Mouse (Mus musculus) neural tube, embryonic 11.5 days (tissue): ENCODE results near the gene Ccdc47. TPM values are rescaled to one million over a fixed set of nuclear protein-coding genes. Genes with fewer than 3 reads are reported as not detected.

ENCODE experiments used
- ATAC-seq: fragments of 200-750 bp; cut with Nextera tagmentation; 2 replicates; pipeline ENCODE4 v1.8.0; 2017; ENCODE audit warnings: moderate number of reproducible peaks, mild to moderate bottlenecking, moderate TSS enrichment, moderate library complexity; ENCODE audit not compliant: insufficient read depth, low FRiP score, low TSS enrichment
- DNase-seq: peaks from one replicate; pipeline ENCODE4 v3.0.0-alpha.2; 2015; ENCODE audit warnings: low spot score
- H3K27ac ChIP-seq: fragments of 300-500 bp; sonication (generic); 2 replicates; pipeline ENCODE4 v1.5.1; 2014; ENCODE audit warnings: low read depth, mild to moderate bottlenecking, low read length
- H3K27me3 ChIP-seq: fragments of 300-500 bp; sonication (generic); 2 replicates; pipeline ENCODE4 v1.6.1; 2014; ENCODE audit warnings: mild to moderate bottlenecking, low read length, mixed read lengths; ENCODE audit not compliant: control insufficient read depth, insufficient read depth
- H3K36me3 ChIP-seq: fragments of 300-500 bp; sonication (generic); 2 replicates; pipeline ENCODE4 v1.6.1; 2014; ENCODE audit warnings: mild to moderate bottlenecking, low read length, moderate library complexity, mixed read lengths; ENCODE audit not compliant: control insufficient read depth, insufficient read depth
- H3K4me1 ChIP-seq: fragments of 300-500 bp; sonication (generic); 2 replicates; pipeline ENCODE4 v1.6.1; 2014; ENCODE audit warnings: low read length, mixed read lengths; ENCODE audit not compliant: control insufficient read depth, insufficient read depth
- H3K4me2 ChIP-seq: fragments of 300-500 bp; sonication (generic); 2 replicates; pipeline ENCODE4 v1.6.1; 2014; ENCODE audit warnings: low read depth, mild to moderate bottlenecking, moderate library complexity
- H3K4me3 ChIP-seq: fragments of 300-500 bp; sonication (generic); 2 replicates; pipeline ENCODE4 v1.5.1; 2014; ENCODE audit warnings: low read depth, low read length
- H3K9ac ChIP-seq: fragments of 300-500 bp; sonication (generic); 2 replicates; pipeline ENCODE4 v1.6.1; 2014; ENCODE audit warnings: mild to moderate bottlenecking, low read length
- H3K9me3 ChIP-seq: fragments of 300-500 bp; sonication (generic); 2 replicates; pipeline ENCODE4 v1.6.1; 2016; ENCODE audit warnings: low read length; ENCODE audit not compliant: control insufficient read depth
- WGBS: fragments of 180-500 bp; shearing (Covaris S2); extraction: QIAGEN DNeasy Blood & Tissue Kit; methylation state at CpG from one replicate; pipeline ENCODE4 v1.1.7; 2014; 5-methylcytosine and 5-hydroxymethylcytosine counted together
- polyA plus RNA-seq: library from polyadenylated mRNA; unstranded; fragments of >200 nt; fragmentation: Nextera tagmentation; extraction: Ambion mirVana; gene quantifications from 2 replicates; pipeline ENCODE4 v1.2.1, GENCODE M21; 2014

The Ccdc47 gene
- polyA plus RNA-seq, 1 experiment from 2014 or later, result 73.4 TPM

- DNase-seq (peak; percentile 99), ATAC-seq (peak; percentile 93)
- Histone ChIP-seq H3K4me2 (peak overlapping the region; percentile 47), H3K4me1 (0 out of 2 replicates have a peak, but pooled peaks cover 4% of the 10 kb centered on the region), H3K9ac (peak overlapping the region; percentile 64), H3K27me3 (no peaks in the 10 kb centered on the region), H3K36me3 (peaks cover 5% of the 10 kb centered on the region), H3K4me3 (peak overlapping the region; percentile 52), H3K27ac (peak overlapping the region; percentile 39), H3K9me3 (no peaks in the 10 kb centered on the region)
- WGBS, result under 1% methylated on average over 43 of the region's 44 CpGs
These were observed 22.6 kb downstream of the Ccdc47 start for GRCm38 (mm10) chr11:106193371-106194154.

- ATAC-seq (peak; percentile 20; the same call in 1 of the 2 replicates), DNase-seq (no peak)
- H3K27ac ChIP-seq, result no peak overlapping the region; the same call in 1 of the 2 replicates
- H3K27me3 ChIP-seq, result no peaks in the 10 kb centered on the region
- WGBS, result 14% methylated on average over 19 of the region's 19 CpGs
- H3K4me1 ChIP-seq, result 0 out of 2 replicates have a peak, but pooled peaks cover 4% of the 10 kb centered on the region
- no peaks in the 10 kb centered on the region for H3K36me3 ChIP-seq
- H3K9ac ChIP-seq, result peak overlapping the region; percentile 49
- peak overlapping the region; percentile 52 for H3K4me3 ChIP-seq
- peak overlapping the region; percentile 47 for H3K4me2 ChIP-seq
- H3K9me3 ChIP-seq, result no peaks in the 10 kb centered on the region
These were observed 23.3 kb downstream of the Ccdc47 start for GRCm38 (mm10) chr11:106192657-106193370.

- Histone ChIP-seq H3K4me3 (no peak overlapping the region; the same call in 1 of the 2 replicates), H3K4me2 (peak overlapping the region; percentile 47), H3K4me1 (0 out of 2 replicates have a peak, but pooled peaks cover 4% of the 10 kb centered on the region), H3K9ac (no peak overlapping the region), H3K27me3 (no peaks in the 10 kb centered on the region), H3K9me3 (no peaks in the 10 kb centered on the region), H3K27ac (no peak overlapping the region), H3K36me3 (no peaks in the 10 kb centered on the region)
- DNase-seq, result no peak
- ATAC-seq, result no peak
- 88% methylated on average over 5 of the region's 5 CpGs for WGBS
These were observed 23.9 kb downstream of the Ccdc47 start for GRCm38 (mm10) chr11:106192241-106192640.

DNA sequence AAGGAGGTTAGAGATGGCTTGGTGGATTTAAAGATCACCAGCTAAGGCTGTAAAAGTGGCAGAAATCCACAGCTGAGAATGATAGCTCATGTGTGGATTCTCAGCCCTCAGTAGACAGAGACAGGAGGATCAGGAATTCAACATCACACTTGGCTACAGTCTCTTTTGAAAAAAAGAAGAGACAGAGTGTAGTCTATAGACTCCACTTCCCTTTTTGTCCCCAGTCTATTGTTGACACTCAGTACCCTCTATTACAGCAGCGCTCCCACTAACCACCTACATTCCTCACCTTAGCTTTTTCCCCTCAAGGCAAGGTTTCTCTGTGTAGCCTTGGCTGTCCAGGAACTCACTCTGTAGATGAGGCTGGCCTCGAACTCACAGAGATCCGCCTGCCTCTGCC is 24.4 kb downstream of the Ccdc47 start:
- H3K4me2 ChIP-seq, result no peak overlapping the region
- H3K4me1 ChIP-seq, result 0 out of 2 replicates have a peak, but pooled peaks cover 4% of the 10 kb centered on the region
- H3K4me3 ChIP-seq, result no peak overlapping the region
- no peak overlapping the region for H3K27ac ChIP-seq
- H3K9ac ChIP-seq, result no peak overlapping the region
- WGBS, result 88% methylated on average over 3 of the region's 3 CpGs
- no peak for ATAC-seq
- DNase-seq, result no peak
- no peaks in the 10 kb centered on the region for H3K36me3 ChIP-seq
- no peaks in the 10 kb centered on the region for H3K9me3 ChIP-seq
- H3K27me3 ChIP-seq, result no peaks in the 10 kb centered on the region

DNA sequence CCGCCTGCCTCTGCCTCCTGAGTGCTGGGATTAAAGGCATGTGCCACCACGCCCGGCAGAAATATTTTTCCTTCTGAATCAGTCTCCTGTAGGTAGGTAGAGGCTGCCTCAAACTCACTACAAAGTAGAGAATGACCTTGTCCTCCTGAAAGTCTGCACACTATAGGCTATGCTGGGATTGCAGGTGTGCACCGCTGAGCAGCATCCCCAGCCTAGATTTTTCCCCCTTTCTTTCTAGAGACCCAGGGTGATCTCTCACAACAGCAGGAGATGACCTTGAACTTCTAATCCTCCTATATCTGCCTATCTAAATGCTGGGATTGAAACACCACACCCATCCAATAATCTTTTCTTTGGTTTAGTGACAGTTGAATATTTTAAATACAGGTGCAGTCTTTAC is 28.8 kb downstream of the Ccdc47 start:
- H3K4me2 ChIP-seq, result no peak overlapping the region
- no peak overlapping the region for H3K27ac ChIP-seq
- no peaks in the 10 kb centered on the region for H3K27me3 ChIP-seq
- no peaks in the 10 kb centered on the region for H3K9me3 ChIP-seq
- no peaks in the 10 kb centered on the region for H3K36me3 ChIP-seq
- H3K4me3 ChIP-seq, result no peak overlapping the region
- ATAC-seq (no peak), DNase-seq (no peak)
- 92% methylated on average over 4 of the region's 4 CpGs for WGBS
- H3K9ac ChIP-seq, result no peak overlapping the region
- no peaks in the 10 kb centered on the region for H3K4me1 ChIP-seq

DNA sequence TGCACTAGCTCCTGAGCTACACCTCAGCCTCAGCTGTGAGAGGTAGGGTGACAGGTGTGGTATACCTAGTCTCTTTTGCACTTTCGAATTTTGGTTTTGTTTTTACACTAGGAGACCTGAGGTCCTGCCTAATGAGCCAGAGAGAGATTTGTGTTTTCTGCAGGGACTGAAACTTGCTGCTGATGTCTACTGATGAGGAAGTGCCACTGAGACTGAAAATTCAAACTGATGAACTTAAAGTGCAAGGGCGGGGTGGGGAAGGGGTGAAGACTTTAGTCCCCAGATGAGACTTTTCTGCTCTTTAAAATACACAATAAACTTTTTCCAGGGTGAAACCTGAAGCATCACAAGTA is 35.7 kb downstream of the Ccdc47 start:
- Histone ChIP-seq H3K4me3 (no peak overlapping the region), H3K4me1 (no peaks in the 10 kb centered on the region), H3K36me3 (no peaks in the 10 kb centered on the region), H3K27me3 (no peaks in the 10 kb centered on the region), H3K9me3 (no peaks in the 10 kb centered on the region), H3K9ac (no peak overlapping the region), H3K27ac (no peak overlapping the region), H3K4me2 (no peak overlapping the region)
- 89% methylated on average over 2 of the region's 2 CpGs for WGBS
- DNase-seq, result no peak
- ATAC-seq, result no peak

- H3K9ac ChIP-seq, result no peak overlapping the region
- H3K4me2 ChIP-seq, result no peak overlapping the region
- H3K9me3 ChIP-seq, result no peaks in the 10 kb centered on the region
- H3K27me3 ChIP-seq, result no peaks in the 10 kb centered on the region
- WGBS, result 81% methylated on average over 7 of the region's 7 CpGs
- H3K27ac ChIP-seq, result no peak overlapping the region
- no peaks in the 10 kb centered on the region for H3K36me3 ChIP-seq
- ATAC-seq, result no peak
- H3K4me3 ChIP-seq, result no peak overlapping the region
- no peaks in the 10 kb centered on the region for H3K4me1 ChIP-seq
- DNase-seq, result no peak
These were observed 36.3 kb downstream of the Ccdc47 start for GRCm38 (mm10) chr11:106179711-106180448.

DNA sequence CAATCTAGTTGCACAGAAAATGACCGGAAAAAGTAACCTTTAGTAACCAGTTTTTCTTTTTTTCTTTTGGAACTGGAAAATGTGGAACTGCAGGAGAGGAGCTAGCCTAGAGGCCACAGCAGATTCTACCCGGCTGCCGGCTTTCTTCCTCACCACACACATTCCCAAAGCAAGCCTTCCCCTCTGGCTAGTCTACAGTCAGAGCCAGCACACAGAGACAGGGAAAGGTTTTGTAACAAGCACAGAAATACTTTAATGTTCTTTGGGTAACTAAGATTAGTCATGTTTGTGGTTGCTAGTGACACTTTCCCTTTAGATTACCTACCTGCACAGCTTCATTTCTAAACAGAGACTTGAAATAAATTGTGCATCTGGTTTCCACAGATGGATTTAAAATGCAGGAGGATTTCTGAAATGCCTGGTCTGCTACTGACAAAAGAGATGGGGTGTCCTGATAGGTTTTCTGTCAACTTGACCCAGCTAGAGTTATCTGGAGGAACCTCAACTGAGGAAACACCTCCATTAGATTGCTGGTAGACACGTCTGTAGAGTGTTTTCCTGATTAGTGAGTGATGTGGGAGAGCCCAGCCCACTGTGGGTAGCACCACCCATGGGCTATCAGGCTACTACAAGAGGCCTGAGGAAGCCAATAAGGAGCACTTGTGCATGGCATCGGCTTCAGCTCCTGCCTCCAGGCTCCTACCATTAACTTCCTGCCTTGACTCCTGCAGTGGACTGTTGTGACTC is 37.9 kb downstream of the Ccdc47 start:
- 79% methylated on average over 5 of the region's 5 CpGs for WGBS
- Histone ChIP-seq H3K4me3 (no peak overlapping the region), H3K4me1 (no peaks in the 10 kb centered on the region), H3K4me2 (no peak overlapping the region), H3K27me3 (no peaks in the 10 kb centered on the region), H3K9me3 (no peaks in the 10 kb centered on the region), H3K27ac (no peak overlapping the region), H3K9ac (no peak overlapping the region), H3K36me3 (no peaks in the 10 kb centered on the region)
- ATAC-seq (no peak), DNase-seq (no peak)
